Mouse (Mus musculus): ENCODE measurements around the gene Ptgis. TPM values are rescaled to one million over a fixed set of nuclear protein-coding genes. Genes with fewer than 3 reads are reported as not detected.

Gene Ptgis
- polyA plus RNA-seq, 1 experiment: 3.2 TPM

GRCm38 (mm10) chr2:167277026-167277425, 36.6 kb upstream of the Ptgis start:
- Histone ChIP-seq H3K27me3 (ENCODE audit: control insufficient read depth, insufficient read depth, low read length) (no peaks in the 10 kb centered on the region), H3K4me3 (ENCODE audit: low read depth, low read length) (no peak overlapping the region), H3K4me1 (ENCODE audit: control insufficient read depth, insufficient read depth, insufficient read length, low read length) (peaks cover 3% of the 10 kb centered on the region; the same call in 1 of the 2 replicates), H3K36me3 (ENCODE audit: control insufficient read depth, insufficient read depth, low read length) (no peaks in the 10 kb centered on the region), H3K27ac (ENCODE audit: insufficient read depth, low read depth, low read length) (no peak overlapping the region)
- TF ChIP-seq CTCF (IDR thresholded peaks at IDR 0.05; ENCODE audit: extremely low read depth, insufficient read length, insufficient replicate concordance, low read depth, low read length): no peak
- TF ChIP-seq POLR2A (IDR thresholded peaks at IDR 0.05; ENCODE audit: low read depth, low read length): no peak
- 74% methylated on average over 13 of the region's 13 CpGs for WGBS

GRCm38 (mm10) chr2:167275856-167276255, 35.5 kb upstream of the Ptgis start:
- TF ChIP-seq POLR2A (IDR thresholded peaks at IDR 0.05; ENCODE audit: low read depth, low read length) (no peak), CTCF (IDR thresholded peaks at IDR 0.05; ENCODE audit: extremely low read depth, insufficient read length, insufficient replicate concordance, low read depth, low read length) (no peak)
- no peaks in the 10 kb centered on the region for H3K27me3 ChIP-seq (ENCODE audit: control insufficient read depth, insufficient read depth, low read length)
- no peaks in the 10 kb centered on the region for H3K36me3 ChIP-seq (ENCODE audit: control insufficient read depth, insufficient read depth, low read length)
- no peak overlapping the region for H3K27ac ChIP-seq (ENCODE audit: insufficient read depth, low read depth, low read length)
- no peaks in the 10 kb centered on the region for H3K4me1 ChIP-seq (ENCODE audit: control insufficient read depth, insufficient read depth, insufficient read length, low read length)
- no peak overlapping the region for H3K4me3 ChIP-seq (ENCODE audit: low read depth, low read length)
- WGBS: 78% methylated on average over 10 of the region's 10 CpGs

GRCm38 (mm10) chr2:167274713-167275465, 34.5 kb upstream of the Ptgis start:
- Histone ChIP-seq H3K4me3 (ENCODE audit: low read depth, low read length) (no peak overlapping the region), H3K4me1 (ENCODE audit: control insufficient read depth, insufficient read depth, insufficient read length, low read length) (no peaks in the 10 kb centered on the region), H3K36me3 (ENCODE audit: control insufficient read depth, insufficient read depth, low read length) (no peaks in the 10 kb centered on the region), H3K27me3 (ENCODE audit: control insufficient read depth, insufficient read depth, low read length) (no peaks in the 10 kb centered on the region), H3K27ac (ENCODE audit: insufficient read depth, low read depth, low read length) (no peak overlapping the region)
- WGBS: 66% methylated on average over 10 of the region's 10 CpGs
- no peak for TF ChIP-seq CTCF (IDR thresholded peaks at IDR 0.05; ENCODE audit: extremely low read depth, insufficient read length, insufficient replicate concordance, low read depth, low read length)
- TF ChIP-seq POLR2A (IDR thresholded peaks at IDR 0.05; ENCODE audit: low read depth, low read length): no peak

GRCm38 (mm10) chr2:167273206-167273740, 32.9 kb upstream of the Ptgis start:
- no peak for TF ChIP-seq POLR2A (IDR thresholded peaks at IDR 0.05; ENCODE audit: low read depth, low read length)
- no peak for TF ChIP-seq CTCF (IDR thresholded peaks at IDR 0.05; ENCODE audit: extremely low read depth, insufficient read length, insufficient replicate concordance, low read depth, low read length)
- H3K27ac ChIP-seq (ENCODE audit: insufficient read depth, low read depth, low read length): no peak overlapping the region
- H3K4me1 ChIP-seq (ENCODE audit: control insufficient read depth, insufficient read depth, insufficient read length, low read length): no peaks in the 10 kb centered on the region
- H3K27me3 ChIP-seq (ENCODE audit: control insufficient read depth, insufficient read depth, low read length): no peaks in the 10 kb centered on the region
- H3K36me3 ChIP-seq (ENCODE audit: control insufficient read depth, insufficient read depth, low read length): no peaks in the 10 kb centered on the region
- 78% methylated on average over 13 of the region's 13 CpGs for WGBS
- no peak overlapping the region for H3K4me3 ChIP-seq (ENCODE audit: low read depth, low read length)

- no peak for TF ChIP-seq POLR2A (IDR thresholded peaks at IDR 0.05; ENCODE audit: low read depth, low read length)
- TF ChIP-seq CTCF (IDR thresholded peaks at IDR 0.05; ENCODE audit: extremely low read depth, insufficient read length, insufficient replicate concordance, low read depth, low read length): no peak
- 91% methylated on average over 3 of the region's 3 CpGs for WGBS
- H3K4me1 ChIP-seq (ENCODE audit: control insufficient read depth, insufficient read depth, insufficient read length, low read length): no peaks in the 10 kb centered on the region
These were observed 32.3 kb upstream of the Ptgis start for GRCm38 (mm10) chr2:167272706-167273105.

GRCm38 (mm10) chr2:167271121-167271521, 30.7 kb upstream of the Ptgis start:
- Histone ChIP-seq H3K36me3 (ENCODE audit: control insufficient read depth, insufficient read depth, low read length) (no peaks in the 10 kb centered on the region), H3K4me3 (ENCODE audit: low read depth, low read length) (no peak overlapping the region), H3K27me3 (ENCODE audit: control insufficient read depth, insufficient read depth, low read length) (no peaks in the 10 kb centered on the region), H3K4me1 (ENCODE audit: control insufficient read depth, insufficient read depth, insufficient read length, low read length) (no peaks in the 10 kb centered on the region), H3K27ac (ENCODE audit: insufficient read depth, low read depth, low read length) (no peak overlapping the region)
- TF ChIP-seq CTCF (IDR thresholded peaks at IDR 0.05; ENCODE audit: extremely low read depth, insufficient read length, insufficient replicate concordance, low read depth, low read length) (no peak), POLR2A (IDR thresholded peaks at IDR 0.05; ENCODE audit: low read depth, low read length) (no peak)
- WGBS: 68% methylated on average over 9 of the region's 9 CpGs

More at GRCm38 (mm10) chr2:167272706-167273105, 32.3 kb upstream of the Ptgis start:
- Histone ChIP-seq H3K36me3 (ENCODE audit: control insufficient read depth, insufficient read depth, low read length) (no peaks in the 10 kb centered on the region), H3K27me3 (ENCODE audit: control insufficient read depth, insufficient read depth, low read length) (no peaks in the 10 kb centered on the region), H3K27ac (ENCODE audit: insufficient read depth, low read depth, low read length) (no peak overlapping the region), H3K4me3 (ENCODE audit: low read depth, low read length) (no peak overlapping the region)

GRCm38 (mm10) chr2:167270496-167270895, 30.1 kb upstream of the Ptgis start:
- Histone ChIP-seq H3K27me3 (ENCODE audit: control insufficient read depth, insufficient read depth, low read length) (no peaks in the 10 kb centered on the region), H3K4me1 (ENCODE audit: control insufficient read depth, insufficient read depth, insufficient read length, low read length) (no peaks in the 10 kb centered on the region), H3K27ac (ENCODE audit: insufficient read depth, low read depth, low read length) (no peak overlapping the region), H3K4me3 (ENCODE audit: low read depth, low read length) (no peak overlapping the region), H3K36me3 (ENCODE audit: control insufficient read depth, insufficient read depth, low read length) (no peaks in the 10 kb centered on the region)
- 90% methylated on average over 3 of the region's 3 CpGs for WGBS
- TF ChIP-seq CTCF (IDR thresholded peaks at IDR 0.05; ENCODE audit: extremely low read depth, insufficient read length, insufficient replicate concordance, low read depth, low read length) (no peak), POLR2A (IDR thresholded peaks at IDR 0.05; ENCODE audit: low read depth, low read length) (no peak)
